Mouse (Mus musculus) frontal cortex, adult (tissue): ENCODE measurements around the gene Pard3.

Experiments
- ATAC-seq: cut with Nextera tagmentation; 2 replicates; pipeline ENCODE4 v1.9.2; 2017; ENCODE audit warnings: mild to moderate bottlenecking, moderate library complexity, mixed read lengths; ENCODE audit not compliant: low TSS enrichment

Pard3 gene

DNA sequence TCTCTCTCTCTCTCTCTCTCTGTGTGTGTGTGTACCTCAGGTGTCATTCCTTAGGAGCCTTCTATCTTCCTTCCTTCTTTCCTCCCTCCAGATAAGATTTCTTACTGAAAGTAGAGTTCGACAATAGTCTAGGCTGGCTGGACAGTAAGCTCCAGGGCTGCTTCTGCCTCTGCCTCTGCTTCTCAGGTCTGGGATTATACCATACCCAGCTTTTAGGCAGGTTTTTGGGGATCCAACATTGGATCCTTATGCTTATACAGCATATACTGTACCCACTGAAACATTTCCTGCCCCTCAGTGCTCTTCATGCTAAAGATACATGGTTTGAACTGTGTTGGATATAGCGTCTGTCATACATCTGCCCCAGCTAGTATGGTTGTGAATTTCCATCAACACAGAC lies 536.9 kb downstream of the Pard3 start:
- no peak for ATAC-seq

DNA sequence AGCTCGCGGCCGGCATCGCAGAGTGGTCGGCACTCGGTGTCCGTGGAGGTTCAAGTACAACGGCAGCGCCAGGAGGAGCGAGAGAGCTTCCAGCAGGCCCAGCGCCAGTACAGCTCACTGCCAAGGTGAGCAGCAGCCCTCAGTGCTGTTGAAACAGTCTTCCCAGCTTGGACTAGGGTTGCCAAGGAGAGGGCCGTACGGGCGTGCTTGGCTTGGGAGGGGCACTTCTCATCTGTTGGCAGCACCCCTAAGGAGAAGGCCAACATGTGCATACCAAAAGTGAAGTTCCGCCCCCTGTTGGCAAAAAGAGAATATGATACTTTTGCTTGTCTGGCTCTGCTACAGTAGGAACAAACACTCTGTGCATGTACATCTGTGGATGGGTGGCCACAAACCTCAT lies 539.4 kb downstream of the Pard3 start:
- ATAC-seq, result no peak

DNA sequence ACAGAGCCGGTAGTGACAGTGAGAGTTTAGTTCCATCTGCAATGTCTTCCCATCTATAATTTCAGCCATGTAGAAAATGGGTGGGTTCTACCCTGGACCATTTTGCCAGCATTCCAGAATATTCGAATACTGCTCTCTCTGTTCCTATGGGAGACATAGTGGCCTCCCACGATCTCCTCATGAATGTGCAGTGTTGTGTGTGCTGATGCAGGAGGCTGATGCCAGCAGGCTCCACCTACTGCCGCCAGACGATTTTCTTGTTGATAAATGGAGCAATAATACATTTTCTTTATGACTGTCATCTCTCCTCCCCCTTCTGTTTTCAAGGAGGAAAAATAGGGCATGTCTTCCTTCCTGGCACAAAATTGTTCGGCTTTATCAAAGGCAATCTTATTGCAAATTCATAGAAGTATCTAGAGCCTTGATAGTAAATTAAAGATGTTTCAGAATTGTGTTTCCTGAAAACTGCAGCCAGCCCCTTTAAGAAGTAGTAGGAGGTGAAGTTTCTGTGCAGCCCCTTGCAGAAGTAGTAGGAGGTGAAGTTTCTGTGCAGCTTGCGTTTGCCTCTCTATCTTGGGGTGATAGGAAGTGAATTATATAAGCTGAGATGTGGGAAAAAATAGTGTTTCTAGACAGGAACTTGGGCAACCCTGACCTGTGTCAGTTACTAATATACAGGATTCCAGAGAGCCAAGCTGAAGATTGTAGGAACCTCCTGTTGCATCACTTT lies 545.0 kb downstream of the Pard3 start:
- ATAC-seq, result peak; percentile 82

DNA sequence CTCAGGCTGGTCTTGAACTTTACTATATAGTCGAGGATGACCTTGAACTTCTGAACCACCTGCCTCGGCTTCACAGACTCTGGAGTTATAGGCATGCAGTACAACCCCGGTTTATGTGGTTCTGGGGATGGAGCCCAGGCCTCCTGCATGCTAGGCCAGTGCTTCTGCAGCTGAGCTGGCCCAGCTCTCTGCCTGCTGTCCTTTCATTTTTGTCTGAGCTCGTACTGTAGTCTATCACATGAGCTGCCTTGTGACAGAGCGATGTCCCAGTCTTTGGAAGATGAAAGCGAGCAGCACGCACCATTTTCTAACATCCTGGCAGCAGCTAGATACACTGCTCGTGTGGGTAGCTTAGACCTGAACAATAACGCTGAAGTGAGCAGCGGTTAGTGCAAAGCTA lies 545.6 kb downstream of the Pard3 start:
- ATAC-seq, result peak; percentile 61

DNA sequence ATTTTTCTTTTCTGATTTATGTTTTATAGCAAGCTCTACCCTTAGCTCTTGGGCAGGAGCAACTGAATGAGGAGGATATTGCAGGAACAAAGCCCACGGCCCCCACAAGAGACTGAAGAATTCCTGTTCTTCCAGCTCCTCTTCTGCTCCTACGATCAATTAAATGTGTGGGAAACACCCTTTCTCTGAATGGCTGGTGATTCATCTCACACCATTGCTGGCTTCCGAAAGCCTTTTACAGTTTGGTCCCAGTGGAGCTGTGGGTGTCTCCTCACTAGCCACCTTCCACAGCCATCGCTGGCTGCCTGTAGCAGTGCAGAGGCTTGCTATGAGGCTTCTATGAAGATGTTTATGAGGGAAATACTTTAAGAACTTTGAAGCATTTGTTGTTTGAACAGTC lies 550.5 kb downstream of the Pard3 start:
- ATAC-seq, result peak; percentile 96

DNA sequence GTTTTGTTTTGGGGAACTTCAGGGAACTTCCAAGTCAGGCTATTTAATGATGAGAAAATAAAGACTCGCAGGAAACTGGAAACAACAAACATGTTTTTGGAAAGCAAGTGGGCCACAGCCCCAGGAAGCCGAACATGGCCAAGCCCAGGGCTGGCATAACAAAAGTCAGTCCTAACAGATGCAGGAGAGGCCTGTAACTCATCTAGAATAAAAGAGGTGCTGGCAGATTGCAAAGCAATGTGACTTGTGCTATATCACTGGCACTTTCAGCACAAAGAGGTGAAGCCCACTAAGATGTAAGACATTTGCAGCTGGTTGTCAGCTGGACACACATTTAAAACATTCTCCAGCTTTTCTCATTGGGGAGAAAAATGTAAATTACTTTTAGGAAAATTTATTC lies 553.0 kb downstream of the Pard3 start:
- ATAC-seq, result no peak

DNA sequence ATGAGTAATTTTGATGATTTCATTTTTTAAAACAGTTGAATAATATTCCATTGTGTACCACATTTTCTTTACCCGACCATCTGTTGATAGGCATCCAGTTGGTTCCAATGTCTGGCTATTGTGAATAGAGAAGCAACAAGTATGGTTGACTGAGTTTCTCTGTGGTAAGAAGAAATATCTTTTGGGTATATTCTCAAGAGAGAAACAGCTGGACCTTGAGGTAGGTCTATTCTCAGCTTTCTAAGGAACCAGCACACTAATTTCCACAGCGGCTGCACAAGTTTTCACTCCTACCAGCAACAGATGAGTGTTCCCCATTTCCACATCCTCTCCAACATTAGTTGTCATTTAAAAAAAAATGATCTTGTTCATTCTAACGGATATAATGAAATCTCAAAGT lies 558.4 kb downstream of the Pard3 start:
- ATAC-seq, result no peak

DNA sequence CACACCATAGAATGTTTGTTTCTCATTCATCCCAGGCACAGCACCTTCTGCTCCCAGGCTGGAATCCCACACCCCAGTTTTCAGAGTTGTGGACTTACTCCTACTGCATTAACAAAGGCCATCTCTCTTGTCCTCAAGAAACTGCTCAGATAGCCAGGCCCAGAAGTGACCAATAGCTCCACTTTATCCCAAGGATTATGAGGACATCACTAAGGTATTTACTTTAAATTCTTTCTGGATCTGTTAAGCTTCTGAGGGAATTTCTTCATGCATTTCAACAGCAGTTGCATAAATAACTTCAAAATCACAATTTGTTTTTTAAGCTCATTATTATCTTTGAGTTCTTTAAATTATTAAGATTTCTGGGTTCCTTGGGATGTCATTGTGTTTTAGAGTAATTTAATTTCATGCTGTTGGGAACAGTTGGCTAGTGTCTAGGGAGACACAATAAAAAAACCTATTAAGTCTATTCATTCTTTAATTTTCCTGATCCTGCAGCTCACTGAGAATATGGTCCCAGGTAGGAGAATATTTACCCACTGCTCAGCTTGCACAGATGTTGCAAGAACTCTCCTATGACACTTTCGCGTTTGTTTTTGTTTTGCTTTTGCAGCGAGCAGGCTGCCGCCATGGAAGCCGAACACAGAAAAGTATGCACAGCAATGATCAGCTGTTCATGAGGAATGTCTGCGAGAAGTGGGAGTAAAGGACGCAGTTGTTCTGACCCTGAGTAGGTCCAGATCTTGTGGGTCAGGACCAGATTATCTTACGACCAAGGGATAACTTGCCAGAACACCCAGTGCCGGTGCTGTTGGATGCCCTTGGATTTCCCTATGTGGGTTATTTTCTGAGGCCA lies 574.8 kb downstream of the Pard3 start:
- no peak for ATAC-seq

DNA sequence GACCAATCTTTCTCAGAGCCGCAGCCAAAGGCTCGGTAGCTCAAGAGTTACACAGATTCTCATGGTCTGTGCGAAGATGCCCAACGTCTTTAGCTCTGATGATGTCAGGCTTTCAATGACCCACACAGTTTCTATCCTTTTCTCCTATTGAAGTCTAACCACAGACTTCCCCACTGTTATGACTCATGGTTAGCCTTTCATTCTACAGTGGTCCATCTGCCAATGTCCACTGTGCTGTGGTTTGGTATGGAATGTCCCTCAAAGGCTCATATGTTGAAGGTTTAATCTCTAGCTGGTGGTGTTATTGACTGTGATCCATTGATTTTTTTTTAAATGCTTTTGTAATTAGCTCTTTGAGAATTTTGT lies 575.4 kb downstream of the Pard3 start:
- no peak for ATAC-seq

DNA sequence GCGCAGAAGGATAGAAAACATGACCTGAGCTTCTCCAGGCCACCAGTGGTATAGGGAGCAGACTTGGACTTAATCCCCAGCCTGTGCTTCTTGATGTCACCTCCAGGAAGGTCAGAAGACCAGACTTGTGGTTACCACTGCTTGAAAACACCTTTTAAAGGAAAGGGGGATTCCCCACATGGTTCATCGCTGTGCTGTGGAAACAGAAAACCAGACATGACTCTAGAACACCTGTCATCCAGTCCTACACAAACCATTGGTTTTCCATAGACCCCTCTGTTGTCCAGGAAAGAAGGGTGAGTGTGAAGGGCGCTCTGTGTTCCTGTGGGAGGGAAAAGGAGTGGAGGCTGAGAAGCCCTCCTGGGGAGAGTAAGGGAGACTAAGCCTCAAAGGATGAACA lies 591.9 kb downstream of the Pard3 start:
- ATAC-seq, result no peak
